ENCODE assay signal across 21 mouse cellular contexts in genomic region chr3:90391941-90392340, GRCm38 (mm10).
"Had no signal": no experiment of that assay in that cellular context is flagged by ENCODE, and none has a peak within 500 bp of the region (broad histone marks: within the 10 kb centered on the region; RNA-seq: fewer than 3 reads in every experiment).

No protein-coding gene starts in this region.

- ATAC-seq: liver, postnatal 0 days; lung, postnatal 0 days; midbrain, embryonic 15.5 days had no signal

- H3K9ac ChIP-seq: kidney, embryonic 15.5 days; limb, embryonic 15.5 days; liver, embryonic 14.5 days; liver, postnatal 0 days; lung, embryonic 14.5 days; midbrain, embryonic 12.5 days; midbrain, embryonic 15.5 days; neural tube, embryonic 12.5 days; neural tube, embryonic 15.5 days; stomach, embryonic 15.5 days had no signal

- H3K27ac ChIP-seq: kidney, embryonic 15.5 days; liver, embryonic 14.5 days; macrophage; midbrain, embryonic 12.5 days; midbrain, embryonic 15.5 days; neural tube, embryonic 12.5 days; neural tube, embryonic 15.5 days; stomach, embryonic 15.5 days had no signal

- H3K4me3 ChIP-seq: kidney, embryonic 15.5 days; limb, embryonic 15.5 days; midbrain, embryonic 12.5 days; midbrain, embryonic 15.5 days; neural tube, embryonic 12.5 days; neural tube, embryonic 15.5 days; stomach, embryonic 15.5 days had no signal

- H3K4me2 ChIP-seq: kidney, embryonic 15.5 days; limb, embryonic 15.5 days; liver, embryonic 11.5 days; lung, embryonic 14.5 days; midbrain, embryonic 12.5 days; midbrain, embryonic 15.5 days; neural tube, embryonic 12.5 days; neural tube, embryonic 15.5 days; stomach, embryonic 15.5 days had no signal

- DNase-seq: kidney, adult 8-10 months; kidney, postnatal 10 days; kidney, postnatal 36 days; layer of hippocampus, adult 9-11 months; liver, postnatal 0 days; lung, embryonic 14.5 days; retina, postnatal 1 day; right cerebral cortex, postnatal 25 days; spleen, adult 18-20 months; thymus, postnatal 25 days had no signal

- H3K27me3 ChIP-seq: kidney, embryonic 15.5 days; limb, embryonic 15.5 days; midbrain, embryonic 15.5 days; neural tube, embryonic 12.5 days; neural tube, embryonic 15.5 days; stomach, embryonic 15.5 days had no signal

- H3K9me3 ChIP-seq: kidney, embryonic 15.5 days; limb, embryonic 15.5 days; midbrain, embryonic 12.5 days; midbrain, embryonic 15.5 days; neural tube, embryonic 12.5 days; neural tube, embryonic 15.5 days; stomach, embryonic 15.5 days had no signal
